In the genomic region with DNA sequence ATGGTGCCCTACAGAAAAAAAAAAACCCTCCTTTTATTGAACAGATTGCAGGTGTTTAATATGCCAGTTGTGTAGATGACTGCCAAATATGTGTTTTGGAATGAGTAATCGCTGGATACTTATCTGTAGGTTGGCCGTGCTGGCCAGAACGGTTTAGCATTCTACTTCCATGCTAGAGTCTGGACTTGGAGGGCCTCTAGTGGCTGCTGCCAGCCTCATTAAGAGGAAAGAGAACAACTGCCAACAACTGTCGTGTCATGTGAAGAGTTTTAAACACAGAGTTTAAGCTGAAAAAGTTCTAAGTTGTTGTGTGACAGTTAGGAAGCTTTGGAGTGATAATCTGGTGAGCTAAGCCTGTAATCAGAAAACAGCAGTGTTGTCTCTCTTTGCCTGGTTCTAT, we compare ENCODE assay signal across 9 mouse cellular contexts. TPM values are rescaled to one million over a fixed set of nuclear protein-coding genes. Genes with fewer than 3 reads are reported as not detected.
DNase-seq lines count a peak whose midpoint lies in the region; ATAC-seq and TF ChIP-seq lines count a peak whose summit lies in the region.
"Had no signal": no experiment of that assay in that cellular context is flagged by ENCODE, and none has a peak within 500 bp of the region (broad histone marks: within the 10 kb centered on the region; RNA-seq: fewer than 3 reads in every experiment).

No protein-coding gene starts in this region.

- peak; percentile 51 for TF ChIP-seq CTCF in forebrain, postnatal 0 days (IDR thresholded peaks at IDR 0.05; ENCODE audit: low read depth)
- peak; percentile 24; the same call in 1 of the 2 replicates for TF ChIP-seq CTCF in liver, postnatal 0 days (IDR thresholded peaks at IDR 0.05; ENCODE audit: low read depth)
- TF ChIP-seq CTCF in layer of hippocampus, adult 2 months (conservative IDR thresholded peaks at IDR 0.05) = peak; percentile 74

- WGBS in forebrain, postnatal 0 days = 39% methylated on average over 4 of the region's 4 CpGs
- WGBS in forebrain, embryonic 15.5 days = 60% methylated on average over 4 of the region's 4 CpGs
- 46% methylated on average over 4 of the region's 4 CpGs for WGBS in liver, postnatal 0 days (ENCODE audit: insufficient replicate concordance)
- 56% methylated on average over 4 of the region's 4 CpGs for WGBS in liver, embryonic 11.5 days

- H3K9ac ChIP-seq in forebrain, postnatal 0 days = no peak overlapping the region
- no peak overlapping the region for H3K9ac ChIP-seq in forebrain, embryonic 15.5 days (replicated peaks)
- no peak overlapping the region for H3K9ac ChIP-seq in liver, postnatal 0 days (replicated peaks)
- H3K9ac ChIP-seq in liver, embryonic 11.5 days (ENCODE audit: low read depth, low read length) = no peak overlapping the region

- no peak overlapping the region for H3K4me3 ChIP-seq in forebrain, postnatal 0 days (ENCODE audit: low read depth, low read length)
- H3K4me3 ChIP-seq in forebrain, embryonic 15.5 days = no peak overlapping the region
- no peak overlapping the region for H3K4me3 ChIP-seq in liver, postnatal 0 days (ENCODE audit: low read depth, low read length)
- H3K4me3 ChIP-seq in liver, embryonic 11.5 days (ENCODE audit: low read depth, low read length) = no peak overlapping the region
- no peak overlapping the region for H3K4me3 ChIP-seq in layer of hippocampus, adult 2 months

- H3K27ac ChIP-seq in forebrain, postnatal 0 days (ENCODE audit: low read depth, low read length) = no peak overlapping the region
- H3K27ac ChIP-seq in forebrain, embryonic 15.5 days (replicated peaks) = no peak overlapping the region
- H3K27ac ChIP-seq in liver, postnatal 0 days (ENCODE audit: low read depth) = no peak overlapping the region
- no peak overlapping the region for H3K27ac ChIP-seq in liver, embryonic 11.5 days (ENCODE audit: low read depth, low read length)
- H3K27ac ChIP-seq in layer of hippocampus, adult 2 months = no peak overlapping the region

- peak; percentile 40 for DNase-seq in forebrain, postnatal 0 days
- no peak for DNase-seq in liver, postnatal 0 days
- no peak for DNase-seq in liver, embryonic 11.5 days (ENCODE audit: low spot score)
- DNase-seq in layer of hippocampus, adult 2 months (ENCODE audit: low spot score in 2 of 2) = peak; percentile 16 to 19
- DNase-seq in right cerebral cortex, postnatal 10 days (ENCODE audit: low spot score in 2 of 2) = peak; percentile 31 to 34
- no peak for DNase-seq in gastrocnemius, adult 8-10 months (ENCODE audit: low spot score in 2 of 2)
- DNase-seq in gastrocnemius, adult 18-20 months (ENCODE audit: low spot score) = no peak

- no peaks in the 10 kb centered on the region for H3K9me3 ChIP-seq in forebrain, postnatal 0 days (ENCODE audit: low read length)
- no peaks in the 10 kb centered on the region for H3K9me3 ChIP-seq in forebrain, embryonic 15.5 days
- H3K9me3 ChIP-seq in liver, postnatal 0 days (ENCODE audit: low read length) = no peaks in the 10 kb centered on the region
- H3K9me3 ChIP-seq in liver, embryonic 11.5 days (ENCODE audit: control insufficient read depth, low read length) = no peaks in the 10 kb centered on the region

- H3K36me3 ChIP-seq in forebrain, postnatal 0 days (ENCODE audit: insufficient read depth) = no peaks in the 10 kb centered on the region
- H3K36me3 ChIP-seq in forebrain, embryonic 15.5 days = no peaks in the 10 kb centered on the region
- H3K36me3 ChIP-seq in liver, postnatal 0 days (replicated peaks; ENCODE audit: insufficient read depth, low read length) = no peaks in the 10 kb centered on the region
- no peaks in the 10 kb centered on the region for H3K36me3 ChIP-seq in liver, embryonic 11.5 days (ENCODE audit: control insufficient read depth, insufficient read depth, low read length)

- no peak overlapping the region for H3K4me2 ChIP-seq in forebrain, postnatal 0 days (ENCODE audit: low read depth)
- H3K4me2 ChIP-seq in forebrain, embryonic 15.5 days (replicated peaks) = no peak overlapping the region
- H3K4me2 ChIP-seq in liver, postnatal 0 days (ENCODE audit: low read depth, low read length) = no peak overlapping the region
- H3K4me2 ChIP-seq in liver, embryonic 11.5 days = no peak overlapping the region

- no peaks in the 10 kb centered on the region for H3K4me1 ChIP-seq in forebrain, postnatal 0 days (ENCODE audit: insufficient read depth)
- no peaks in the 10 kb centered on the region for H3K4me1 ChIP-seq in forebrain, embryonic 15.5 days
- H3K4me1 ChIP-seq in liver, postnatal 0 days (ENCODE audit: insufficient read depth) = no peaks in the 10 kb centered on the region
- no peaks in the 10 kb centered on the region for H3K4me1 ChIP-seq in liver, embryonic 11.5 days (replicated peaks; ENCODE audit: control insufficient read depth, insufficient read depth, low read length)

- H3K27me3 ChIP-seq in forebrain, postnatal 0 days (ENCODE audit: insufficient read depth, low read length) = no peaks in the 10 kb centered on the region
- H3K27me3 ChIP-seq in forebrain, embryonic 15.5 days = no peaks in the 10 kb centered on the region
- no peaks in the 10 kb centered on the region for H3K27me3 ChIP-seq in liver, postnatal 0 days (ENCODE audit: insufficient read depth, low read length)
- no peaks in the 10 kb centered on the region for H3K27me3 ChIP-seq in liver, embryonic 11.5 days (replicated peaks; ENCODE audit: control insufficient read depth, insufficient read depth, low read length)

- no peak for TF ChIP-seq EP300 in liver, postnatal 0 days (IDR thresholded peaks at IDR 0.05; ENCODE audit: low read depth)

- ATAC-seq in forebrain, postnatal 0 days = no peak
- no peak for ATAC-seq in forebrain, embryonic 15.5 days (replicated peaks)
- no peak for ATAC-seq in liver, postnatal 0 days
- no peak for ATAC-seq in liver, embryonic 11.5 days (replicated peaks; ENCODE audit: low FRiP score)

RNA-seq across cellular contexts. Expression of gene Rab3c, which starts 38.0 kb away (rescaled TPM):
- 110 and 130 TPM in 2 replicates for total RNA-seq in forebrain, postnatal 0 days (2014; rRNA removed)
- polyA plus RNA-seq in forebrain, postnatal 0 days (2015; fragmentation: Nextera tagmentation; extraction: Ambion mirVana) = 59.1 and 106 TPM in 2 replicates
- polyA plus RNA-seq in forebrain, embryonic 15.5 days (2015; fragmentation: Nextera tagmentation; extraction: Ambion mirVana) = 122 and 128 TPM in 2 replicates
- polyA plus RNA-seq in liver, postnatal 0 days (2015; fragmentation: Nextera tagmentation; extraction: Ambion mirVana) = not detected in 2 replicates
- polyA plus RNA-seq in liver, embryonic 11.5 days (2014; fragmentation: Nextera tagmentation; extraction: Ambion mirVana) = 0.41 and 0.84 TPM in 2 replicates
- 100 to 1,000 TPM; 173 to 182 TPM for total RNA-seq in layer of hippocampus, adult 2 months (2021)
- total RNA-seq in gastrocnemius, adult 8-10 months (2022) = under 1 TPM in 1 of 4 experiments, not detected in 3; 0.16 TPM
- total RNA-seq in gastrocnemius, adult 18-20 months (2021) = not detected

RNA-seq across cellular contexts. Expression of gene Gapt, which starts 38.3 kb away (rescaled TPM):
- total RNA-seq in forebrain, postnatal 0 days (2014; rRNA removed) = 0.10 TPM in 1 of 2 replicates, not detected in the other
- not detected in 2 replicates for polyA plus RNA-seq in forebrain, postnatal 0 days (2015; fragmentation: Nextera tagmentation; extraction: Ambion mirVana)
- not detected in 2 replicates for polyA plus RNA-seq in forebrain, embryonic 15.5 days (2015; fragmentation: Nextera tagmentation; extraction: Ambion mirVana)
- 3.5 and 3.6 TPM in 2 replicates for polyA plus RNA-seq in liver, postnatal 0 days (2015; fragmentation: Nextera tagmentation; extraction: Ambion mirVana)
- 1.8 and 2.0 TPM in 2 replicates for polyA plus RNA-seq in liver, embryonic 11.5 days (2014; fragmentation: Nextera tagmentation; extraction: Ambion mirVana)
- not detected for total RNA-seq in layer of hippocampus, adult 2 months (2021)
- not detected for total RNA-seq in gastrocnemius, adult 8-10 months (2022)
- total RNA-seq in gastrocnemius, adult 18-20 months (2021) = under 1 TPM in 1 of 2 experiments, not detected in 1; 0.11 TPM
- total RNA-seq: layer of hippocampus, postnatal 25 days had no signal

Comparison
In these comparisons a context has a peak if more than half of its experiments do, and no peak if none do; other contexts are left out.
1. DNase-seq: peak in forebrain, postnatal 0 days (single experiment), layer of hippocampus, adult 2 months (2 of 2) and right cerebral cortex, postnatal 10 days (2 of 2); none in liver, postnatal 0 days (single experiment), liver, embryonic 11.5 days (single experiment), gastrocnemius, adult 8-10 months (0 of 2) and gastrocnemius, adult 18-20 months (single experiment).
2. CTCF ChIP-seq: peak in every context shown above with its lines; median percentile 74 in layer of hippocampus, adult 2 months; 51 in forebrain, postnatal 0 days; 24 in liver, postnatal 0 days.
3. RNA of gene Rab3c, which starts 38.0 kb away (total RNA-seq): 173 to 182 TPM in layer of hippocampus, adult 2 months and 110 to 130 TPM in forebrain, postnatal 0 days; 0.16 TPM in gastrocnemius, adult 8-10 months and not detected in gastrocnemius, adult 18-20 months; every median in the first group is over 10 times any median in the second.